Mouse (Mus musculus) lung, postnatal 0 days (tissue): ENCODE results near the gene Cenpx.

Experiments
- CTCF ChIP-seq: IDR thresholded peaks from 2 replicates; pipeline ENCODE4 v1.5.1; 2016; ENCODE audit warnings: antibody characterized with exemption, mild to moderate bottlenecking
- EP300 ChIP-seq: IDR thresholded peaks from 2 replicates; pipeline ENCODE4 v1.6.1; 2016; ENCODE audit warnings: antibody characterized with exemption, mild to moderate bottlenecking, control low read depth

GRCm38 (mm10) chr11:120666617-120667016 lies 46.9 kb downstream of the Cenpx start:
- TF ChIP-seq EP300 (no peak), CTCF (no peak)
